Mouse (Mus musculus) intestine, postnatal 0 days (tissue): ENCODE measurements around the gene Rgs12. TPM values are rescaled to one million over a fixed set of nuclear protein-coding genes. Genes with fewer than 3 reads are reported as not detected.

Source experiments
- ATAC-seq: fragments of 200-750 bp; cut with Nextera tagmentation; 2 replicates; pipeline ENCODE4 v1.8.0; 2017; ENCODE audit warnings: mild to moderate bottlenecking, moderate TSS enrichment, moderate library complexity
- H3K27ac ChIP-seq: fragments of 300-500 bp; sonication (generic); 2 replicates; pipeline ENCODE4 v1.5.1; 2014; ENCODE audit warnings: mild to moderate bottlenecking, low read depth, low read length, moderate library complexity
- H3K27me3 ChIP-seq: fragments of 300-500 bp; sonication (generic); replicated peaks from 2 replicates; pipeline ENCODE4 v1.6.1; 2014; ENCODE audit warnings: low read length, mixed read lengths; ENCODE audit not compliant: control insufficient read depth, insufficient read depth
- H3K36me3 ChIP-seq: fragments of 300-500 bp; sonication (generic); 2 replicates; pipeline ENCODE4 v1.6.1; 2014; ENCODE audit warnings: mild to moderate bottlenecking, moderate library complexity; ENCODE audit not compliant: control insufficient read depth, insufficient read depth
- H3K4me1 ChIP-seq: fragments of 300-500 bp; sonication (generic); replicated peaks from 2 replicates; pipeline ENCODE4 v1.6.1; 2014; ENCODE audit warnings: antibody characterized with exemption, low read length, mixed read lengths; ENCODE audit not compliant: control insufficient read depth, insufficient read depth
- H3K4me2 ChIP-seq: fragments of 300-500 bp; sonication (generic); replicated peaks from 2 replicates; pipeline ENCODE4 v1.6.1; 2014; ENCODE audit warnings: low read depth, mild to moderate bottlenecking, moderate library complexity
- H3K4me3 ChIP-seq: fragments of 300-500 bp; sonication (generic); 2 replicates; pipeline ENCODE4 v1.5.1; 2014; ENCODE audit warnings: low read depth, low read length
- H3K9ac ChIP-seq: fragments of 300-500 bp; sonication (generic); 2 replicates; pipeline ENCODE4 v1.6.1; 2014; ENCODE audit warnings: mild to moderate bottlenecking, low read depth, low read length
- H3K9me3 ChIP-seq: fragments of 300-500 bp; sonication (generic); 2 replicates; pipeline ENCODE4 v1.6.1; 2016; ENCODE audit warnings: mixed run types; ENCODE audit not compliant: control insufficient read depth
- CTCF ChIP-seq: sonication (generic); IDR thresholded peaks from 2 replicates; pipeline ENCODE4 v1.5.1; 2016; ENCODE audit warnings: low read depth, mild to moderate bottlenecking, control low read depth, antibody characterized with exemption, moderate library complexity
- WGBS: fragments of 180-500 bp; shearing (Covaris S2); extraction: QIAGEN DNeasy Blood & Tissue Kit; methylation state at CpG from one replicate; pipeline ENCODE4 v1.1.7; 2014; 5-methylcytosine and 5-hydroxymethylcytosine counted together
- polyA plus RNA-seq: library from polyadenylated mRNA; unstranded; fragments of >200 nt; fragmentation: Nextera tagmentation; extraction: Ambion mirVana; gene quantifications from 2 replicates; pipeline ENCODE4 v1.2.1, GENCODE M21; 2015

The Rgs12 gene
- polyA plus RNA-seq, 1 experiment from 2014 or later: 4.1 TPM

GRCm38 (mm10) chr5:35056604-35057432, 107.6 kb downstream of the Rgs12 start, which contains the start of gene Dok7:
Dok7 (plus strand) TSS chr5:35056766.
- Histone ChIP-seq H3K4me1 (no peaks in the 10 kb centered on the region), H3K9ac (peak within 1 kb of the TSS; percentile 46; the same call in 1 of the 2 replicates), H3K27me3 (peaks cover 29% of the 10 kb centered on the region), H3K4me3 (peak within 1 kb of the TSS; percentile 56), H3K27ac (no peak within 1 kb of the TSS), H3K4me2 (peak within 1 kb of the TSS; percentile 85), H3K36me3 (no peaks in the 10 kb centered on the region), H3K9me3 (no peaks in the 10 kb centered on the region)
- TF ChIP-seq CTCF: peak; percentile 44
- 1% methylated on average over 46 of the region's 74 CpGs for WGBS
- ATAC-seq: 0 out of 2 replicates have a peak, but pooled peaks have one; percentile 18

- TF ChIP-seq CTCF: no peak
- Histone ChIP-seq H3K4me2 (peak overlapping the region; percentile 85), H3K27ac (no peak overlapping the region), H3K27me3 (peaks cover 29% of the 10 kb centered on the region), H3K4me1 (no peaks in the 10 kb centered on the region), H3K4me3 (peak overlapping the region; percentile 56), H3K9ac (no peak overlapping the region), H3K9me3 (no peaks in the 10 kb centered on the region), H3K36me3 (no peaks in the 10 kb centered on the region)
- WGBS: 23% methylated on average over 4 of the region's 4 CpGs
- ATAC-seq: no peak
Observed at GRCm38 (mm10) chr5:35057582-35057981, 108.3 kb downstream of the Rgs12 start.

- Histone ChIP-seq H3K27me3 (peaks cover 29% of the 10 kb centered on the region), H3K36me3 (no peaks in the 10 kb centered on the region), H3K9me3 (no peaks in the 10 kb centered on the region), H3K4me1 (no peaks in the 10 kb centered on the region), H3K9ac (no peak overlapping the region), H3K4me2 (no peak overlapping the region), H3K4me3 (no peak overlapping the region), H3K27ac (no peak overlapping the region)
- WGBS: 65% methylated on average over 1 of the region's 1 CpGs
- no peak for TF ChIP-seq CTCF
- no peak for ATAC-seq
Observed at GRCm38 (mm10) chr5:35058216-35058615, 109.0 kb downstream of the Rgs12 start.

GRCm38 (mm10) chr5:35060098-35060497, 110.9 kb downstream of the Rgs12 start:
- WGBS: 52% methylated on average over 3 of the region's 3 CpGs
- H3K4me2 ChIP-seq: no peak overlapping the region
- H3K9ac ChIP-seq: no peak overlapping the region
- H3K4me3 ChIP-seq: no peak overlapping the region
- ATAC-seq: no peak
- H3K27ac ChIP-seq: no peak overlapping the region
- H3K9me3 ChIP-seq: no peaks in the 10 kb centered on the region
- peaks cover 26% of the 10 kb centered on the region for H3K27me3 ChIP-seq
- H3K4me1 ChIP-seq: no peaks in the 10 kb centered on the region
- H3K36me3 ChIP-seq: no peaks in the 10 kb centered on the region
- no peak for TF ChIP-seq CTCF

GRCm38 (mm10) chr5:35069841-35070240, 120.6 kb downstream of the Rgs12 start:
- 84% methylated on average over 2 of the region's 2 CpGs for WGBS
- H3K4me1 ChIP-seq: no peaks in the 10 kb centered on the region
- H3K9me3 ChIP-seq: no peaks in the 10 kb centered on the region
- TF ChIP-seq CTCF: no peak
- H3K4me2 ChIP-seq: no peak overlapping the region
- H3K4me3 ChIP-seq: no peak overlapping the region
- H3K27ac ChIP-seq: no peak overlapping the region
- no peaks in the 10 kb centered on the region for H3K36me3 ChIP-seq
- no peak overlapping the region for H3K9ac ChIP-seq
- no peaks in the 10 kb centered on the region for H3K27me3 ChIP-seq
- ATAC-seq: no peak

- Histone ChIP-seq H3K4me1 (no peaks in the 10 kb centered on the region), H3K27me3 (no peaks in the 10 kb centered on the region), H3K36me3 (no peaks in the 10 kb centered on the region), H3K4me3 (no peak overlapping the region), H3K9ac (no peak overlapping the region), H3K4me2 (no peak overlapping the region), H3K27ac (no peak overlapping the region), H3K9me3 (no peaks in the 10 kb centered on the region)
- TF ChIP-seq CTCF: no peak
- ATAC-seq: no peak
- 86% methylated on average over 8 of the region's 8 CpGs for WGBS
Observed at GRCm38 (mm10) chr5:35070314-35070713, 121.1 kb downstream of the Rgs12 start.
